Mouse (Mus musculus) cortical plate, adult 2 months (tissue): Measurements from ENCODE around the gene Slc39a13.

Experiments
- CTCF ChIP-seq: fragments of 200-500 bp; IDR thresholded peaks from 2 replicates; pipeline ENCODE4 v1.5.1; 2011; ENCODE audit warnings: mild to moderate bottlenecking, control low read depth, low read length; ENCODE audit not compliant: insufficient read depth; ENCODE audit errors: extremely low read depth
- POLR2A ChIP-seq: fragments of 200-500 bp; IDR thresholded peaks from 2 replicates; pipeline ENCODE4 v1.6.1; 2011; ENCODE audit warnings: mild to moderate bottlenecking, low read length, control low read depth; ENCODE audit not compliant: insufficient read depth; ENCODE audit errors: extremely low read depth

- TF ChIP-seq CTCF: no peak
- no peak for TF ChIP-seq POLR2A
Observed at GRCm38 (mm10) chr2:91072092-91072491, 1.9 kb upstream of the Slc39a13 start.
